In genomic region chr11:3564451-3564850, GRCm38 (mm10) we compare ENCODE assay signal across 13 mouse cellular contexts. TPM values are rescaled to one million over a fixed set of nuclear protein-coding genes. Genes with fewer than 3 reads are reported as not detected.
A peak's percentile ranks its signal among the peaks of the same experiment; 100 is the strongest.
DNase-seq lines count a peak whose midpoint lies in the region; ATAC-seq and TF ChIP-seq lines count a peak whose summit lies in the region.
"Had no signal": no experiment of that assay in that cellular context is flagged by ENCODE, and none has a peak within 500 bp of the region (broad histone marks: within the 10 kb centered on the region; RNA-seq: fewer than 3 reads in every experiment).

No protein-coding gene starts in this region.

- no peaks in the 10 kb centered on the region for H3K9me3 ChIP-seq in intestine, embryonic 14.5 days (ENCODE audit: control insufficient read depth, low read length)
- H3K9me3 ChIP-seq in intestine, postnatal 0 days (ENCODE audit: control insufficient read depth): no peaks in the 10 kb centered on the region
- H3K9me3 ChIP-seq in heart, embryonic 14.5 days (ENCODE audit: control insufficient read depth, low read length): no peaks in the 10 kb centered on the region
- no peaks in the 10 kb centered on the region for H3K9me3 ChIP-seq in midbrain, embryonic 11.5 days (ENCODE audit: control insufficient read depth, low read length)
- H3K9me3 ChIP-seq: forebrain, embryonic 13.5 days; hindbrain, embryonic 15.5 days; liver, embryonic 13.5 days; megakaryocyte, embryonic 14.5 days had no signal

- no peak overlapping the region for H3K4me2 ChIP-seq in intestine, embryonic 14.5 days (ENCODE audit: low read length)
- no peak overlapping the region for H3K4me2 ChIP-seq in intestine, postnatal 0 days (replicated peaks; ENCODE audit: low read depth)
- H3K4me2 ChIP-seq in heart, embryonic 14.5 days (ENCODE audit: low read length): no peak overlapping the region
- H3K4me2 ChIP-seq in midbrain, embryonic 11.5 days: no peak overlapping the region
- H3K4me2 ChIP-seq: forebrain, embryonic 13.5 days; hindbrain, embryonic 15.5 days; liver, embryonic 13.5 days had no signal

- DNase-seq in intestine, embryonic 14.5 days (ENCODE audit: low spot score): no peak
- DNase-seq in NIH3T3 (ENCODE audit: low read depth): peak; percentile 26
- peak; percentile 59 to 74 for DNase-seq in kidney, postnatal 4 days
- no peak for DNase-seq in thymus, postnatal 25 days
- no peak for DNase-seq in midbrain, embryonic 11.5 days (ENCODE audit: low spot score, missing footprints)
- DNase-seq: adrenal gland, adult 8-10 months; gastrocnemius, postnatal 10 days; liver, embryonic 13.5 days had no signal

- H3K9ac ChIP-seq in intestine, embryonic 14.5 days (ENCODE audit: low read length): no peak overlapping the region
- H3K9ac ChIP-seq in intestine, postnatal 0 days (ENCODE audit: low read depth, low read length): no peak overlapping the region
- H3K9ac ChIP-seq in heart, embryonic 14.5 days (ENCODE audit: low read length): no peak overlapping the region
- H3K9ac ChIP-seq in midbrain, embryonic 11.5 days (ENCODE audit: low read length): no peak overlapping the region
- H3K9ac ChIP-seq: forebrain, embryonic 13.5 days; hindbrain, embryonic 15.5 days; liver, embryonic 13.5 days had no signal

- H3K4me3 ChIP-seq in intestine, embryonic 14.5 days (ENCODE audit: low read depth, low read length): no peak overlapping the region
- H3K4me3 ChIP-seq in intestine, postnatal 0 days (ENCODE audit: low read depth, low read length): no peak overlapping the region
- no peak overlapping the region for H3K4me3 ChIP-seq in heart, embryonic 14.5 days (ENCODE audit: control insufficient read depth in 1 of 2, insufficient read depth in 1 of 2, low read depth in 1 of 2, low read length in 2 of 2)
- no peak overlapping the region for H3K4me3 ChIP-seq in midbrain, embryonic 11.5 days (ENCODE audit: low read depth, low read length)
- H3K4me3 ChIP-seq: forebrain, embryonic 13.5 days; hindbrain, embryonic 15.5 days; liver, embryonic 13.5 days; megakaryocyte, embryonic 14.5 days had no signal

- no peaks in the 10 kb centered on the region for H3K27me3 ChIP-seq in intestine, embryonic 14.5 days (replicated peaks; ENCODE audit: control insufficient read depth, insufficient read depth, low read length)
- H3K27me3 ChIP-seq in intestine, postnatal 0 days (replicated peaks; ENCODE audit: control insufficient read depth, insufficient read depth, low read length): no peaks in the 10 kb centered on the region
- no peaks in the 10 kb centered on the region for H3K27me3 ChIP-seq in heart, embryonic 14.5 days (ENCODE audit: control insufficient read depth, insufficient read depth, low read length)
- H3K27me3 ChIP-seq in midbrain, embryonic 11.5 days (ENCODE audit: control insufficient read depth, insufficient read depth, low read length): no peaks in the 10 kb centered on the region
- H3K27me3 ChIP-seq: forebrain, embryonic 13.5 days; hindbrain, embryonic 15.5 days; liver, embryonic 13.5 days had no signal

- 0 out of 2 replicates have a peak, but pooled peaks have one; percentile 27 for ATAC-seq in intestine, embryonic 14.5 days (replicated peaks; ENCODE audit: low FRiP score, low TSS enrichment, low read depth)
- no peak for ATAC-seq in intestine, postnatal 0 days
- ATAC-seq in heart, embryonic 14.5 days (ENCODE audit: insufficient number of reproducible peaks, insufficient read depth, low FRiP score, low read depth): peak; percentile 60; the same call in 1 of the 2 replicates
- ATAC-seq in midbrain, embryonic 11.5 days (ENCODE audit: low FRiP score): no peak
- ATAC-seq: forebrain, embryonic 13.5 days had no signal

- H3K27ac ChIP-seq in intestine, embryonic 14.5 days (ENCODE audit: low read depth): peak overlapping the region; percentile 51
- no peak overlapping the region for H3K27ac ChIP-seq in intestine, postnatal 0 days (ENCODE audit: low read depth, low read length)
- H3K27ac ChIP-seq in heart, embryonic 14.5 days (replicated peaks in 1 of 2; ENCODE audit: control insufficient read depth in 1 of 2, insufficient read depth in 1 of 2, low read depth in 2 of 2, low read length in 2 of 2): peak overlapping the region; percentile 74 to 80
- H3K27ac ChIP-seq in midbrain, embryonic 11.5 days (ENCODE audit: low read depth, low read length): no peak overlapping the region
- H3K27ac ChIP-seq: forebrain, embryonic 13.5 days; hindbrain, embryonic 15.5 days; liver, embryonic 13.5 days had no signal

- H3K36me3 ChIP-seq in intestine, embryonic 14.5 days (ENCODE audit: control insufficient read depth, insufficient read depth, low read length): no peaks in the 10 kb centered on the region
- H3K36me3 ChIP-seq in intestine, postnatal 0 days (ENCODE audit: control insufficient read depth, insufficient read depth): no peaks in the 10 kb centered on the region
- H3K36me3 ChIP-seq in heart, embryonic 14.5 days (ENCODE audit: control insufficient read depth, insufficient read depth, low read length): no peaks in the 10 kb centered on the region
- no peaks in the 10 kb centered on the region for H3K36me3 ChIP-seq in midbrain, embryonic 11.5 days (ENCODE audit: control insufficient read depth, insufficient read depth, low read length)
- H3K36me3 ChIP-seq: hindbrain, embryonic 15.5 days; liver, embryonic 13.5 days had no signal

- peaks cover 8% of the 10 kb centered on the region; the same call in 1 of the 2 replicates for H3K4me1 ChIP-seq in intestine, embryonic 14.5 days (replicated peaks; ENCODE audit: control insufficient read depth, insufficient read depth, low read length)
- H3K4me1 ChIP-seq in intestine, postnatal 0 days (replicated peaks; ENCODE audit: control insufficient read depth, insufficient read depth, low read length): no peaks in the 10 kb centered on the region
- peaks cover 27 to 35% of the 10 kb centered on the region in 2 experiments for H3K4me1 ChIP-seq in heart, embryonic 14.5 days (ENCODE audit: control insufficient read depth in 2 of 2, insufficient read depth in 2 of 2, low read length in 2 of 2)
- no peaks in the 10 kb centered on the region for H3K4me1 ChIP-seq in midbrain, embryonic 11.5 days (ENCODE audit: control insufficient read depth, insufficient read depth, low read length)
- H3K4me1 ChIP-seq: forebrain, embryonic 13.5 days; hindbrain, embryonic 15.5 days had no signal

- WGBS in intestine, embryonic 14.5 days: 35% methylated on average over 7 of the region's 7 CpGs
- 39% methylated on average over 7 of the region's 7 CpGs for WGBS in intestine, postnatal 0 days
- 21% methylated on average over 7 of the region's 7 CpGs for WGBS in heart, embryonic 14.5 days
- 64% methylated on average over 7 of the region's 7 CpGs for WGBS in midbrain, embryonic 11.5 days

- TF ChIP-seq CTCF in intestine, postnatal 0 days (IDR thresholded peaks at IDR 0.05; ENCODE audit: low read depth): no peak

RNA-seq across cellular contexts. Expression of gene Smtn, which starts 24.0 kb away (rescaled TPM):
- 87.0 and 88.2 TPM in 2 replicates for polyA plus RNA-seq in intestine, embryonic 14.5 days (2014; fragmentation: Nextera tagmentation; extraction: Ambion mirVana)
- 75.1 and 82.9 TPM in 2 replicates for polyA plus RNA-seq in intestine, postnatal 0 days (2015; fragmentation: Nextera tagmentation; extraction: Ambion mirVana)
- 71.7 and 75.0 TPM in 2 replicates for polyA plus RNA-seq in heart, embryonic 14.5 days (2014; fragmentation: Nextera tagmentation; extraction: Ambion mirVana)
- 26.6 and 27.1 TPM in 2 replicates for polyA plus RNA-seq in midbrain, embryonic 11.5 days (2014; fragmentation: Nextera tagmentation; extraction: Ambion mirVana)

RNA-seq across cellular contexts. Expression of gene Selenom, which starts 50.0 kb away (rescaled TPM):
- polyA plus RNA-seq in intestine, embryonic 14.5 days (2014; fragmentation: Nextera tagmentation; extraction: Ambion mirVana): 146 and 160 TPM in 2 replicates
- polyA plus RNA-seq in intestine, postnatal 0 days (2015; fragmentation: Nextera tagmentation; extraction: Ambion mirVana): 283 and 284 TPM in 2 replicates
- polyA plus RNA-seq in heart, embryonic 14.5 days (2014; fragmentation: Nextera tagmentation; extraction: Ambion mirVana): 148 and 151 TPM in 2 replicates
- 55.9 and 58.9 TPM in 2 replicates for polyA plus RNA-seq in midbrain, embryonic 11.5 days (2014; fragmentation: Nextera tagmentation; extraction: Ambion mirVana)

RNA-seq across cellular contexts. Expression of gene Inpp5j, which starts 59.8 kb away (rescaled TPM):
- 4.1 and 4.3 TPM in 2 replicates for polyA plus RNA-seq in intestine, embryonic 14.5 days (2014; fragmentation: Nextera tagmentation; extraction: Ambion mirVana)
- polyA plus RNA-seq in intestine, postnatal 0 days (2015; fragmentation: Nextera tagmentation; extraction: Ambion mirVana): 6.8 and 6.9 TPM in 2 replicates
- 8.1 and 8.2 TPM in 2 replicates for polyA plus RNA-seq in heart, embryonic 14.5 days (2014; fragmentation: Nextera tagmentation; extraction: Ambion mirVana)
- 0.07 and 0.16 TPM in 2 replicates for polyA plus RNA-seq in midbrain, embryonic 11.5 days (2014; fragmentation: Nextera tagmentation; extraction: Ambion mirVana)

Comparison
In these comparisons a context has a peak if more than half of its experiments do, and no peak if none do; other contexts are left out.
1. ATAC-seq: peak in intestine, embryonic 14.5 days (single experiment) and heart, embryonic 14.5 days (single experiment); none in intestine, postnatal 0 days (single experiment) and midbrain, embryonic 11.5 days (single experiment).
2. H3K27ac ChIP-seq: peak in intestine, embryonic 14.5 days (single experiment) and heart, embryonic 14.5 days (2 of 2); none in intestine, postnatal 0 days (single experiment) and midbrain, embryonic 11.5 days (single experiment).
3. DNase-seq: peak in NIH3T3 (single experiment) and kidney, postnatal 4 days (2 of 2); none in intestine, embryonic 14.5 days (single experiment), thymus, postnatal 25 days (single experiment) and midbrain, embryonic 11.5 days (single experiment).